Mouse (Mus musculus) spleen, adult 2 months (tissue): ENCODE measurements at regions not wholly inside any gene's neighbourhood (a gene's known extent, or its start where the extent isn't known, plus 50 kb on each side); places are given as distances from the start of the nearest gene placed in this dataset.

Experiments used
- CTCF ChIP-seq: fragments of 200-500 bp; IDR thresholded peaks from 2 replicates; pipeline ENCODE4 v1.5.1; 2011; ENCODE audit warnings: mild to moderate bottlenecking, inconsistent platforms; ENCODE audit not compliant: insufficient read depth, insufficient read length, insufficient replicate concordance; ENCODE audit errors: extremely low read depth
- POLR2A ChIP-seq: fragments of 200-500 bp; IDR thresholded peaks from 2 replicates; pipeline ENCODE4 v1.6.1; 2011; ENCODE audit warnings: low read depth, low read length, inconsistent platforms

DNA sequence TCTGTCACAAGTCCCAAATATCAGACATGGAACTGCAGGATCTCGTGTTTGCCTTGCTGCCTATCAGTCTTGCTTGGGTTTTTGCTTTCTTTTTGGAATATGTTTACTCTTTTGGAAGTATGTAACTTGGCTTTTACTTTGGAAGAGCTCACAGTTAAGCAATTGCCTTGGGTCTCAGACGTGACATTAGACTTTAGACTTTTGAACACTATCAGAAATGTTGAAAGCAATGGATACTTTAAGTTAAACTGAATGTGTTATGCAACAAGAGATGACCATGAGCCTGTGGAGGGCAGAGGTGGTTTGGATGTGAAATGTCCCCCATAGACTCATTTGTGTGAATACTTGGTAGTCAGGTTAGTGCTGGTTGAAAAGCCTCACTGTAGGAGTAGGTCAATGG is 354.3 kb downstream of the Psat1 start:
- TF ChIP-seq CTCF = no peak
- TF ChIP-seq POLR2A = no peak
